Mouse (Mus musculus): ENCODE measurements around the gene Tlnrd1. TPM values are rescaled to one million over a fixed set of nuclear protein-coding genes. Genes with fewer than 3 reads are reported as not detected.

Tlnrd1 gene
- polyA plus RNA-seq, 1 experiment from 2014 or later: 22.2 TPM

- H3K4me1 ChIP-seq (ENCODE audit: control insufficient read depth, insufficient read depth, low read length): no peaks in the 10 kb centered on the region
- H3K36me3 ChIP-seq (ENCODE audit: control insufficient read depth, insufficient read depth, low read length): peaks cover 13% of the 10 kb centered on the region
- 70% methylated on average over 5 of the region's 5 CpGs for WGBS
- no peak overlapping the region for H3K27ac ChIP-seq (replicated peaks; ENCODE audit: low read depth, low read length)
- no peak overlapping the region for H3K4me2 ChIP-seq (ENCODE audit: low read depth, severe bottlenecking)
- H3K9ac ChIP-seq (ENCODE audit: low read length): no peak overlapping the region
- DNase-seq (ENCODE audit: low spot score) (no peak), ATAC-seq (ENCODE audit: insufficient number of reproducible peaks, low FRiP score, low TSS enrichment, low read depth) (no peak)
- H3K4me3 ChIP-seq (ENCODE audit: low read depth, low read length): no peak overlapping the region
- no peaks in the 10 kb centered on the region for H3K27me3 ChIP-seq (ENCODE audit: control insufficient read depth, insufficient read depth, low read length)
- no peaks in the 10 kb centered on the region for H3K9me3 ChIP-seq (ENCODE audit: control insufficient read depth, low read length)
Measured at GRCm38 (mm10) chr7:83902296-83903145, 18.4 kb upstream of the Tlnrd1 start.

DNA sequence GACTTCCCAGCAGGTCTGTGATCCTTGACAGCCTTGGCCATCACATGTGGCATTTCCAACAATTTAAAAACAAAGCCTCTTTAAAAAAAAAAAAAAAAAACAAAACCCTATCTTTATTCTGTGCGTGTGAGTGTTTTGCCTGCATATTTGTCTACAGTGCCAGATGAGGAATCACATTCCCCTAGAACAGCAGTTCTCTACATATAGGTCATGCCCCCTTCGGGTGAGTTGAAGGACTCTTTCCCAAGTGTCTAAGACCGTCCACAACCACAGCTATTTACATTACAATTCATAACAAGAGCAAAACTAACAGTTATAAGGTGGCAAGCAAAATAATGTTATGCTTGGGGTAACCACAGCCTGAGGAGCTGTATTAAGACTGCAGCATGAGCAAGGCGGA, 17.3 kb upstream of the Tlnrd1 start:
- Histone ChIP-seq H3K9ac (ENCODE audit: low read length) (no peak overlapping the region), H3K27ac (replicated peaks; ENCODE audit: low read depth, low read length) (no peak overlapping the region), H3K9me3 (ENCODE audit: control insufficient read depth, low read length) (no peaks in the 10 kb centered on the region), H3K27me3 (ENCODE audit: control insufficient read depth, insufficient read depth, low read length) (no peaks in the 10 kb centered on the region), H3K4me1 (ENCODE audit: control insufficient read depth, insufficient read depth, low read length) (no peaks in the 10 kb centered on the region), H3K4me2 (ENCODE audit: low read depth, severe bottlenecking) (no peak overlapping the region), H3K36me3 (ENCODE audit: control insufficient read depth, insufficient read depth, low read length) (peaks cover 19% of the 10 kb centered on the region), H3K4me3 (ENCODE audit: low read depth, low read length) (no peak overlapping the region)
- ATAC-seq (ENCODE audit: insufficient number of reproducible peaks, low FRiP score, low TSS enrichment, low read depth) (no peak), DNase-seq (ENCODE audit: low spot score) (no peak)
- WGBS: 91% methylated on average over 4 of the region's 4 CpGs

- no peaks in the 10 kb centered on the region for H3K4me1 ChIP-seq (ENCODE audit: control insufficient read depth, insufficient read depth, low read length)
- H3K9me3 ChIP-seq (ENCODE audit: control insufficient read depth, low read length): no peaks in the 10 kb centered on the region
- 79% methylated on average over 3 of the region's 3 CpGs for WGBS
- no peak overlapping the region for H3K4me2 ChIP-seq (ENCODE audit: low read depth, severe bottlenecking)
- H3K27me3 ChIP-seq (ENCODE audit: control insufficient read depth, insufficient read depth, low read length): no peaks in the 10 kb centered on the region
- no peak overlapping the region for H3K9ac ChIP-seq (ENCODE audit: low read length)
- H3K36me3 ChIP-seq (ENCODE audit: control insufficient read depth, insufficient read depth, low read length): peaks cover 19% of the 10 kb centered on the region
- ATAC-seq (ENCODE audit: insufficient number of reproducible peaks, low FRiP score, low TSS enrichment, low read depth): no peak
- no peak for DNase-seq (ENCODE audit: low spot score)
- H3K27ac ChIP-seq (replicated peaks; ENCODE audit: low read depth, low read length): no peak overlapping the region
- no peak overlapping the region for H3K4me3 ChIP-seq (ENCODE audit: low read depth, low read length)
Measured at GRCm38 (mm10) chr7:83900519-83900918, 16.4 kb upstream of the Tlnrd1 start.

DNA sequence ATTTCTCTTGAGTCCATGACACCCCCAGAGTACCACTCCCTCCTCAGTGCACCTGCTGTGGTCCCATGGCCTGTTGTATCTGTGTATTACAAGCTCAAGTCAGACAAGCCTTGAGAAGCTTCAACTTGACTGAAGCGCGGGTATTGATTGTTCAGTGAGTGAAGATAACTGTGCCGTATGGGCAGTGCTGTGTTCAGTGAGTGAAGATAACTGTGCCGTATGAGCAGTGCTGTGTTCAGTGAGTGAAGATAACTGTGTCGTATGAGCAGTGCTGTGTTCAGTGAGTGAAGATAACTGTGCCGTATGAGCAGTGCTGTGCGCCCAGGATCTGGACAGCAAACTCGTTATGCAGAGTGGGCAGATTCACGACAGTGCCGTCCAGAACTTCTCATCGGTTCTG, 14.2 kb upstream of the Tlnrd1 start:
- DNase-seq (ENCODE audit: low spot score) (no peak), ATAC-seq (ENCODE audit: insufficient number of reproducible peaks, low FRiP score, low TSS enrichment, low read depth) (no peak)
- Histone ChIP-seq H3K27me3 (ENCODE audit: control insufficient read depth, insufficient read depth, low read length) (no peaks in the 10 kb centered on the region), H3K4me3 (ENCODE audit: low read depth, low read length) (no peak overlapping the region), H3K9ac (ENCODE audit: low read length) (no peak overlapping the region), H3K4me1 (ENCODE audit: control insufficient read depth, insufficient read depth, low read length) (peaks cover 4% of the 10 kb centered on the region; the same call in 1 of the 2 replicates), H3K27ac (replicated peaks; ENCODE audit: low read depth, low read length) (no peak overlapping the region), H3K9me3 (ENCODE audit: control insufficient read depth, low read length) (no peaks in the 10 kb centered on the region), H3K4me2 (ENCODE audit: low read depth, severe bottlenecking) (no peak overlapping the region), H3K36me3 (ENCODE audit: control insufficient read depth, insufficient read depth, low read length) (peaks cover 19% of the 10 kb centered on the region)
- 88% methylated on average over 11 of the region's 11 CpGs for WGBS

GRCm38 (mm10) chr7:83896077-83896740, 12.1 kb upstream of the Tlnrd1 start:
- WGBS: 95% methylated on average over 5 of the region's 5 CpGs
- ATAC-seq (ENCODE audit: insufficient number of reproducible peaks, low FRiP score, low TSS enrichment, low read depth) (no peak), DNase-seq (ENCODE audit: low spot score) (no peak)
- Histone ChIP-seq H3K4me1 (ENCODE audit: control insufficient read depth, insufficient read depth, low read length) (peaks cover 6% of the 10 kb centered on the region; the same call in 1 of the 2 replicates), H3K9ac (ENCODE audit: low read length) (no peak overlapping the region), H3K4me2 (ENCODE audit: low read depth, severe bottlenecking) (no peak overlapping the region), H3K27ac (replicated peaks; ENCODE audit: low read depth, low read length) (no peak overlapping the region), H3K36me3 (ENCODE audit: control insufficient read depth, insufficient read depth, low read length) (peaks cover 19% of the 10 kb centered on the region), H3K9me3 (ENCODE audit: control insufficient read depth, low read length) (no peaks in the 10 kb centered on the region), H3K27me3 (ENCODE audit: control insufficient read depth, insufficient read depth, low read length) (no peaks in the 10 kb centered on the region), H3K4me3 (ENCODE audit: low read depth, low read length) (no peak overlapping the region)

DNA sequence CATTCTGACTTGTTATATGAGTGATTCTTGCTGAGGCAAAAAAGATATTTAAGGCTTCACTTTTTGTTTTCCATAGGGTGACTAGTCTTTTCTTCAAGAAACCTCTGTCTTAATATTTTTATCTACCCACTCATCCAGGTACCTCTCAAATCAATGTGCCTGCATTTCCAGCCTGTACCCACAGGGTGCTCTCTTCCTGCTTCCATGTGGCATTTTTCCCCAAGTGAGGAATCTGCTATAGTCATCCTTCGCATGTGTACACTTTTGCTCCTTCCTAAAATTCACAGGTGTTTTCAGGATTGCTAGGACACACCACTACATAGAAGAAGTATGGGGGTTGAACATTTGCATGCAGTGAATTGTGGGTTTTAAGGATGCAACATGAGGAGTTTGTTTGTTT, 10.2 kb upstream of the Tlnrd1 start:
- H3K4me3 ChIP-seq (ENCODE audit: low read depth, low read length): no peak overlapping the region

GRCm38 (mm10) chr7:83892333-83892669, 8.2 kb upstream of the Tlnrd1 start:
- Histone ChIP-seq H3K27ac (replicated peaks; ENCODE audit: low read depth, low read length) (peak overlapping the region; percentile 75), H3K4me1 (ENCODE audit: control insufficient read depth, insufficient read depth, low read length) (peaks cover 6% of the 10 kb centered on the region; the same call in 1 of the 2 replicates), H3K27me3 (ENCODE audit: control insufficient read depth, insufficient read depth, low read length) (no peaks in the 10 kb centered on the region), H3K36me3 (ENCODE audit: control insufficient read depth, insufficient read depth, low read length) (peaks cover 4% of the 10 kb centered on the region; the same call in 1 of the 2 replicates), H3K9me3 (ENCODE audit: control insufficient read depth, low read length) (no peaks in the 10 kb centered on the region), H3K4me2 (ENCODE audit: low read depth, severe bottlenecking) (peak overlapping the region; percentile 51), H3K4me3 (ENCODE audit: low read depth, low read length) (peak overlapping the region; percentile 70), H3K9ac (ENCODE audit: low read length) (peak overlapping the region; percentile 82)
- DNase-seq (ENCODE audit: low spot score) (no peak), ATAC-seq (ENCODE audit: insufficient number of reproducible peaks, low FRiP score, low TSS enrichment, low read depth) (no peak)
- under 1% methylated on average over 21 of the region's 21 CpGs for WGBS

More for the DNA sequence above, 10.2 kb upstream of the Tlnrd1 start:
- Histone ChIP-seq H3K4me2 (ENCODE audit: low read depth, severe bottlenecking) (no peak overlapping the region), H3K27me3 (ENCODE audit: control insufficient read depth, insufficient read depth, low read length) (no peaks in the 10 kb centered on the region), H3K36me3 (ENCODE audit: control insufficient read depth, insufficient read depth, low read length) (peaks cover 17% of the 10 kb centered on the region), H3K27ac (replicated peaks; ENCODE audit: low read depth, low read length) (no peak overlapping the region), H3K9ac (ENCODE audit: low read length) (no peak overlapping the region), H3K4me1 (ENCODE audit: control insufficient read depth, insufficient read depth, low read length) (peaks cover 6% of the 10 kb centered on the region; the same call in 1 of the 2 replicates), H3K9me3 (ENCODE audit: control insufficient read depth, low read length) (no peaks in the 10 kb centered on the region)
- DNase-seq (ENCODE audit: low spot score): no peak
- ATAC-seq (ENCODE audit: insufficient number of reproducible peaks, low FRiP score, low TSS enrichment, low read depth): no peak
- 93% methylated on average over 1 of the region's 1 CpGs for WGBS

DNA sequence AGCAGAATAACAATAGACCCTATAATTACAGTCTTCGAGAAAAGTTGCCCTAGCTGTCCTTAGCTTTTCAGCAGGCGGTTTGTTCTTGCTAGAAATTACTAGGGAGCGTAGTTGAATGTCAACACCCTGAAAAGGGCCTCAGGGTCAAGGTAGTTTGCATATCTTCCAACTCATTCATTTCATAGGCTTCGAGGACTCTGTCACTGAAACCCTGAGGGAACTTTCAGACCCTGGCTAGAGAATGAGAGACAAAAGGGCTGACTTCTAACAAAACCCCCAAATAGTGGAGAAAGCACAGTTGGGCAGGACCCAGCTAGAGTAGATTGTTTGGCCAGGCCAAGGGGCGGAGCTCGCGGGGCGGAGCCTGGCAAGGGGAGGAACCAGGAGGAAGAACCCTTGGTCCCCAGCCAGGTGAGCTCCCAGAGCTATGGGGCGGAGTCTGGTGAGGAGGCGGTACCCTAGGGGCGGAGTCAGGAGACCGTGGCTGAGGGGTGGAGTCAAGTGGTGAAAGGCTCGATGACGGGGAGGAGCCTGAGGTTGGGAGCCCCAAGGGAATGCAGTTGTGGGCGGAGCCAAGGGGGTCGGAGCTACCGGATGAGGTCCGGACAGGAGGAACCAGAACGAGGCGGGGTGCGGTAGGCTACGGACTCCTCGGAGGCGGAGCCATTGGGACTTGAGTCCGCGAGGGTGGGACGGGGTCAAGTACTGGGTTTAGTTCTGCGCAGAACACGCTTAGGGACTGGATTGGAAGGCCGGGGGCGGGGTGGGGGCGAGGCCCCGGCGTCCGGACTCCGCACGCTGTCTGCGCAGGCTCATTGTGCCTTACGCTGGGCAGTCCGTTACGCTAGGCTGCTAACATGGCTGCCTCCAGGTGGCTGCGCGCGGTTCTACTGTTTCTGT, 7.6 kb upstream of the Tlnrd1 start:
- no peaks in the 10 kb centered on the region for H3K27me3 ChIP-seq (ENCODE audit: control insufficient read depth, insufficient read depth, low read length)
- peak; percentile 99 for ATAC-seq (ENCODE audit: insufficient number of reproducible peaks, low FRiP score, low TSS enrichment, low read depth)
- peak overlapping the region; percentile 75 for H3K27ac ChIP-seq (replicated peaks; ENCODE audit: low read depth, low read length)
- H3K9me3 ChIP-seq (ENCODE audit: control insufficient read depth, low read length): no peaks in the 10 kb centered on the region
- WGBS: 4% methylated on average over 43 of the region's 44 CpGs
- peak overlapping the region; percentile 82 for H3K9ac ChIP-seq (ENCODE audit: low read length)
- peak; percentile 99 for DNase-seq (ENCODE audit: low spot score)
- peaks cover 3% of the 10 kb centered on the region; the same call in 1 of the 2 replicates for H3K36me3 ChIP-seq (ENCODE audit: control insufficient read depth, insufficient read depth, low read length)
- H3K4me2 ChIP-seq (ENCODE audit: low read depth, severe bottlenecking): peak overlapping the region; percentile 51
- H3K4me1 ChIP-seq (ENCODE audit: control insufficient read depth, insufficient read depth, low read length): peaks cover 6% of the 10 kb centered on the region; the same call in 1 of the 2 replicates
- H3K4me3 ChIP-seq (ENCODE audit: low read depth, low read length): peak overlapping the region; percentile 70

All from limb, embryonic 11.5 days (tissue).